Mouse (Mus musculus) embryonic fibroblast, embryonic 13.5 days (primary cell): Measurements from ENCODE around the gene Pitx1.

Source experiments
- CTCF ChIP-seq: IDR thresholded peaks from 2 replicates; pipeline ENCODE4 v1.5.1; 2011; ENCODE audit warnings: mild to moderate bottlenecking, control low read depth, low read length, moderate library complexity, borderline replicate concordance; ENCODE audit not compliant: insufficient read depth
- POLR2A ChIP-seq: IDR thresholded peaks from 2 replicates; pipeline ENCODE4 v1.6.1; 2011; ENCODE audit warnings: low read depth, mild to moderate bottlenecking, control low read depth, low read length, moderate library complexity

DNA sequence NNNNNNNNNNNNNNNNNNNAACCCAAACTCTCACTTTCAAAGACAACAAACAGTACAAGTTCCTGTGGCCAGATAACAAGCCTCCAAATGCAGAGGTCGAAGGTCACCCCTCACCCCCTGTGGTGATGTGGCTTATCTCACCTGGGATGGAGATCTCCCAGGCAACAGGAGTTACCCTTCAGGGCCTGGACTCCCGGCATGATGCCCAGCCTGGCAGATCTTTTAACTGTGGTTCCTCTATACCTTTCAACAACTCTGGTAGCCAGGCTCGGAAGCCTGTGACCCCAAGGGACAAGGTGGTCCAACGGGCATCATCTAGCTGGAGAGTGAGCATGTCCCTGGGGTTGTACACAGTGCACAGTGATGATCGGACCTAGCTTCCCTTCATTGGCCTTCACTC, 13.5 kb downstream of the Pitx1 start:
- TF ChIP-seq CTCF = no peak
- no peak for TF ChIP-seq POLR2A
